ENCODE assay signal across 9 mouse cellular contexts in genomic region chr1:119548668-119549326, GRCm38 (mm10). TPM values are rescaled to one million over a fixed set of nuclear protein-coding genes. Genes with fewer than 3 reads are reported as not detected.
DNase-seq lines count a peak whose midpoint lies in the region; ATAC-seq lines count a peak whose summit lies in the region.
"Had no signal": no experiment of that assay in that cellular context is flagged by ENCODE, and none has a peak within 500 bp of the region (broad histone marks: within the 10 kb centered on the region; RNA-seq: fewer than 3 reads in every experiment).

No protein-coding gene starts in this region.

- DNase-seq in Muller cell, postnatal 12 days (ENCODE audit: inconsistent ontology term), result peak; percentile 39
- peak; percentile 32 for DNase-seq in c-Kit-negative CD71-positive TER-119-positive erythroid progenitor cells, embryonic 14.5 days (ENCODE audit: low read depth, low spot score)
- peak; percentile 92 for DNase-seq in forebrain, embryonic 14.5 days (ENCODE audit: low spot score)
- DNase-seq in hindbrain, embryonic 11.5 days (ENCODE audit: low spot score), result peak; percentile 77
- peak; percentile 53 to 82 for DNase-seq in layer of hippocampus, adult 8-10 months (ENCODE audit: low spot score in 2 of 2)
- peak; percentile 88 for DNase-seq in lung, postnatal 36 days
- peak; percentile 82 for DNase-seq in right cerebral cortex, adult 18-20 months
- DNase-seq in urinary bladder, postnatal 4 days (ENCODE audit: low spot score in 2 of 2), result peak; percentile 49 to 81

- peaks cover 32% of the 10 kb centered on the region; the same call in 1 of the 2 replicates for H3K36me3 ChIP-seq in forebrain, embryonic 14.5 days (ENCODE audit: control insufficient read depth, insufficient read depth, low read length)
- H3K36me3 ChIP-seq in hindbrain, embryonic 11.5 days (ENCODE audit: control insufficient read depth, insufficient read depth, low read length), result 0 out of 2 replicates have a peak, but pooled peaks cover 2% of the 10 kb centered on the region
- H3K36me3 ChIP-seq: liver, embryonic 15.5 days had no signal

- H3K4me2 ChIP-seq in forebrain, embryonic 14.5 days (ENCODE audit: low read length), result no peak overlapping the region
- no peak overlapping the region for H3K4me2 ChIP-seq in hindbrain, embryonic 11.5 days (replicated peaks; ENCODE audit: low read depth, low read length)
- H3K4me2 ChIP-seq: liver, embryonic 15.5 days had no signal

- H3K27me3 ChIP-seq in forebrain, embryonic 14.5 days (replicated peaks; ENCODE audit: control insufficient read depth, insufficient read depth, low read length), result no peaks in the 10 kb centered on the region
- H3K27me3 ChIP-seq in hindbrain, embryonic 11.5 days (ENCODE audit: control insufficient read depth, insufficient read depth, low read length), result no peaks in the 10 kb centered on the region
- H3K27me3 ChIP-seq: liver, embryonic 15.5 days had no signal

- H3K9ac ChIP-seq in forebrain, embryonic 14.5 days (ENCODE audit: low read length), result no peak overlapping the region
- no peak overlapping the region for H3K9ac ChIP-seq in hindbrain, embryonic 11.5 days (ENCODE audit: low read depth, low read length)
- H3K9ac ChIP-seq: liver, embryonic 15.5 days had no signal

- ATAC-seq in forebrain, embryonic 14.5 days, result peak; percentile 65; the same call in 1 of the 2 replicates
- no peak for ATAC-seq in hindbrain, embryonic 11.5 days (ENCODE audit: low FRiP score)

- H3K4me1 ChIP-seq in forebrain, embryonic 14.5 days (ENCODE audit: control insufficient read depth, insufficient read depth, low read length), result no peaks in the 10 kb centered on the region
- no peaks in the 10 kb centered on the region for H3K4me1 ChIP-seq in hindbrain, embryonic 11.5 days (replicated peaks; ENCODE audit: control insufficient read depth, insufficient read depth, low read length)

- H3K9me3 ChIP-seq in forebrain, embryonic 14.5 days (replicated peaks; ENCODE audit: control insufficient read depth, low read length), result no peaks in the 10 kb centered on the region
- H3K9me3 ChIP-seq in hindbrain, embryonic 11.5 days (ENCODE audit: control insufficient read depth, low read length), result no peaks in the 10 kb centered on the region
- H3K9me3 ChIP-seq: liver, embryonic 15.5 days had no signal

- 70% methylated on average over 7 of the region's 7 CpGs for WGBS in forebrain, embryonic 14.5 days
- 73% methylated on average over 7 of the region's 7 CpGs for WGBS in hindbrain, embryonic 11.5 days

- H3K27ac ChIP-seq in forebrain, embryonic 14.5 days (ENCODE audit: low read depth, low read length), result no peak overlapping the region
- no peak overlapping the region for H3K27ac ChIP-seq in hindbrain, embryonic 11.5 days (ENCODE audit: low read depth, low read length)
- H3K27ac ChIP-seq: liver, embryonic 15.5 days had no signal

- no peak overlapping the region for H3K4me3 ChIP-seq in forebrain, embryonic 14.5 days (ENCODE audit: low read depth, low read length)
- H3K4me3 ChIP-seq in hindbrain, embryonic 11.5 days (ENCODE audit: low read depth, low read length), result no peak overlapping the region
- H3K4me3 ChIP-seq: liver, embryonic 15.5 days had no signal

RNA-seq across cellular contexts. Expression of gene Tmem185b, which starts 22.8 kb away (rescaled TPM):
- polyA plus RNA-seq in forebrain, embryonic 14.5 days (2014; fragmentation: Nextera tagmentation; extraction: Ambion mirVana), result 19.1 and 21.6 TPM in 2 replicates
- 19.7 and 23.3 TPM in 2 replicates for polyA plus RNA-seq in hindbrain, embryonic 11.5 days (2014; fragmentation: Nextera tagmentation; extraction: Ambion mirVana)
- total RNA-seq in layer of hippocampus, adult 8-10 months (2022), result 10 to 100 TPM; 14.6 to 20.3 (median 16.5) TPM

RNA-seq across cellular contexts. Expression of gene Ralb, which starts 44.2 kb away (rescaled TPM):
- 41.6 and 43.7 TPM in 2 replicates for polyA plus RNA-seq in forebrain, embryonic 14.5 days (2014; fragmentation: Nextera tagmentation; extraction: Ambion mirVana)
- 70.5 and 75.3 TPM in 2 replicates for polyA plus RNA-seq in hindbrain, embryonic 11.5 days (2014; fragmentation: Nextera tagmentation; extraction: Ambion mirVana)
- 10 to 100 TPM; 20.2 to 27.6 (median 24.6) TPM for total RNA-seq in layer of hippocampus, adult 8-10 months (2022)

Comparison
In these comparisons a context has a peak if more than half of its experiments do, and no peak if none do; other contexts are left out.
1. DNase-seq: peak in every context shown above with its lines; median percentile 92 in forebrain, embryonic 14.5 days; 88 in lung, postnatal 36 days; 82 in right cerebral cortex, adult 18-20 months; 77 in hindbrain, embryonic 11.5 days; 68 in layer of hippocampus, adult 8-10 months; 65 in urinary bladder, postnatal 4 days; 39 in Muller cell, postnatal 12 days; 32 in c-Kit-negative CD71-positive TER-119-positive erythroid progenitor cells, embryonic 14.5 days.